Mouse (Mus musculus): Measurements from ENCODE around the gene Hoxb9. TPM values are rescaled to one million over a fixed set of nuclear protein-coding genes. Genes with fewer than 3 reads are reported as not detected.

Hoxb9 gene
- polyA plus RNA-seq, 1 experiment from 2014 or later = 1.5 TPM

- peak overlapping the region; percentile 17; the same call in 1 of the 2 replicates for H3K4me3 ChIP-seq (ENCODE audit: low read depth, low read length)
- no peaks in the 10 kb centered on the region for H3K9me3 ChIP-seq (ENCODE audit: control insufficient read depth)
- peaks cover 12% of the 10 kb centered on the region for H3K27me3 ChIP-seq (replicated peaks; ENCODE audit: control insufficient read depth, insufficient read depth, low read length)
- H3K4me1 ChIP-seq (replicated peaks; ENCODE audit: control insufficient read depth, insufficient read depth, low read length) = no peaks in the 10 kb centered on the region; the same call in 1 of the 2 replicates
- peak overlapping the region; percentile 83 for H3K4me2 ChIP-seq (replicated peaks; ENCODE audit: low read depth)
- TF ChIP-seq CTCF (IDR thresholded peaks at IDR 0.05; ENCODE audit: low read depth) = no peak
- no peak for ATAC-seq
- peak overlapping the region; percentile 57 for H3K9ac ChIP-seq (ENCODE audit: low read depth, low read length)
- H3K27ac ChIP-seq (ENCODE audit: low read depth, low read length) = peak overlapping the region; percentile 73
- no peaks in the 10 kb centered on the region for H3K36me3 ChIP-seq (ENCODE audit: control insufficient read depth, insufficient read depth)
- 26% methylated on average over 22 of the region's 22 CpGs for WGBS
These were observed 54.5 kb downstream of the Hoxb9 start for GRCm38 (mm10) chr11:96325747-96326212.

MicroRNAs within 50 kb of the gene (microRNA counts, 519-probe panel; counts per million panel counts)
- microRNA mmu-miR-10a (5,154 counts per million, percentile 86 among the panel's probes with 10 or more counts), microRNA mmu-miR-196a (3,299 counts per million, percentile 38 among the panel's probes with 10 or more counts)

Small RNA genes within 50 kb of the gene (microRNA-seq; reads per million reads assigned to microRNA genes)
- gene Mir10a = 22,786 reads per million, percentile 96 among the genes with 10 or more reads in this experiment
- 0.82 reads per million for gene Mir196a-1

Other genes with a start within 250 kb of the Hoxb9 start
- gene Gip, start 246.9 kb upstream of the Hoxb9 start, polyA plus RNA-seq (2015; fragmentation: Nextera tagmentation; extraction: Ambion mirVana) = 142 and 149 TPM in 2 replicates
- 91.8 and 99.2 TPM in 2 replicates for gene Snf8, start 236.6 kb upstream of the Hoxb9 start, polyA plus RNA-seq (2015; fragmentation: Nextera tagmentation; extraction: Ambion mirVana)
- 24.8 and 25.0 TPM in 2 replicates for gene Ube2z, start 206.1 kb upstream of the Hoxb9 start, polyA plus RNA-seq (2015; fragmentation: Nextera tagmentation; extraction: Ambion mirVana)
- gene Atp5g1, start 195.8 kb upstream of the Hoxb9 start, polyA plus RNA-seq (2015; fragmentation: Nextera tagmentation; extraction: Ambion mirVana) = 1,112 and 1,236 TPM in 2 replicates
- gene Calcoco2, start 159.5 kb upstream of the Hoxb9 start, polyA plus RNA-seq (2015; fragmentation: Nextera tagmentation; extraction: Ambion mirVana) = not detected in 2 replicates
- 0.10 TPM in 1 of 2 replicates, not detected in the other for gene Ttll6, start 137.7 kb upstream of the Hoxb9 start, polyA plus RNA-seq (2015; fragmentation: Nextera tagmentation; extraction: Ambion mirVana)
- gene Hoxb13, start 77.1 kb upstream of the Hoxb9 start, polyA plus RNA-seq (2015; fragmentation: Nextera tagmentation; extraction: Ambion mirVana) = not detected in 2 replicates
- gene Hoxb8, start 10.4 kb downstream of the Hoxb9 start, polyA plus RNA-seq (2015; fragmentation: Nextera tagmentation; extraction: Ambion mirVana) = 1.0 and 1.1 TPM in 2 replicates
- 7.6 and 8.5 TPM in 2 replicates for gene Hoxb7, start 15.2 kb downstream of the Hoxb9 start, polyA plus RNA-seq (2015; fragmentation: Nextera tagmentation; extraction: Ambion mirVana)
- gene Hoxb6, start 21.0 kb downstream of the Hoxb9 start, polyA plus RNA-seq (2015; fragmentation: Nextera tagmentation; extraction: Ambion mirVana) = 5.7 and 6.4 TPM in 2 replicates
- gene Hoxb5, start 31.9 kb downstream of the Hoxb9 start, polyA plus RNA-seq (2015; fragmentation: Nextera tagmentation; extraction: Ambion mirVana) = 14.7 and 15.8 TPM in 2 replicates
- 1.1 and 1.5 TPM in 2 replicates for gene Hoxb4, start 46.8 kb downstream of the Hoxb9 start, polyA plus RNA-seq (2015; fragmentation: Nextera tagmentation; extraction: Ambion mirVana)
- gene Hoxb3, start 51.9 kb downstream of the Hoxb9 start, polyA plus RNA-seq (2015; fragmentation: Nextera tagmentation; extraction: Ambion mirVana) = 1.1 and 1.3 TPM in 2 replicates
- 8.4 and 9.4 TPM in 2 replicates for gene Hoxb2, start 79.1 kb downstream of the Hoxb9 start, polyA plus RNA-seq (2015; fragmentation: Nextera tagmentation; extraction: Ambion mirVana)
- not detected in 2 replicates for gene Hoxb1, start 94.3 kb downstream of the Hoxb9 start, polyA plus RNA-seq (2015; fragmentation: Nextera tagmentation; extraction: Ambion mirVana)
- gene Skap1, start 193.1 kb downstream of the Hoxb9 start, polyA plus RNA-seq (2015; fragmentation: Nextera tagmentation; extraction: Ambion mirVana) = 0.46 and 0.52 TPM in 2 replicates